Mouse (Mus musculus) forelimb bud, embryonic 11.5 days (tissue): ENCODE measurements at regions not wholly inside any gene's neighbourhood (a gene's known extent, or its start where the extent isn't known, plus 50 kb on each side); places are given as distances from the start of the nearest gene placed in this dataset.

Experiments used
- DNase-seq: peaks from one replicate; pipeline ENCODE4 v3.0.0-alpha.2; 2012; ENCODE audit warnings: low read depth, low spot score

DNA sequence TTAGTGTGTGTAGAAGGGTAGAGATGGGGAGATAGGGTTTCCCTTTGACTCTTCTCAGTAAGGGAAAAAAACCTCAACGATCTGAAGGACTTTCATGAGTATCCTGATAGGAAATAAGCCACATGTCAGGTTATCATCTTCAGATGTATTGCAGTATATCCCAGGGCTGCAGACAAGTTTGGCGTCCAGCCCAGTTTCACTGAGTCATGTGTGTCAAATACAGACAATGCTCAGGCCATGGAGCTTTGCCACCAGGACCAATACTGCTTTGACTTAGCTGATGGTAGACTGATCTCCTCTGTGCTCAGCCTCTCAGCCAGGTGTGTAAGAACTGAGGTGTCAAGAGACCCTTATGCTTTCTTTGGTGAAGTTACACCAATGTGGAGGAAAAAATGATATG is 62.9 kb downstream of the Cst10 start:
- DNase-seq: no peak

DNA sequence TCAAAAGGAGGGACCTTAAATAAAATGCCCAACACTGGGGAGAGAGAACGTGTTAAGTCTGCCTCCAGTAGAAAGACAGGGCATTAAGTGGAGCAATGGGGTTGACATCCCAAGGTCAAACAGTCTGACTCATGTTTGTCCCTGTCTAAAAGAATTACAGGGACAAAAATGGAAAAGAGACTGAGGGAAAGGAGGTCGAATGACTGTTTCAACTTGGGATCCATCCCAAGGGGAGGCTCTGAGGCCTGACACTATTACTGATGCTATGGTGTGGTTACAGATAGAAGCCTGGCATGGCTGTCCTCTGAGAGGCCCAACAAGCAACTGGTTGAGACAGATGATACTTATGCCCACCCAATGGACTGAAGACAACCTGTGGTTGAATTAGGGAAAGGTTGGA is 67.6 kb downstream of the Cst10 start:
- DNase-seq: no peak

DNA sequence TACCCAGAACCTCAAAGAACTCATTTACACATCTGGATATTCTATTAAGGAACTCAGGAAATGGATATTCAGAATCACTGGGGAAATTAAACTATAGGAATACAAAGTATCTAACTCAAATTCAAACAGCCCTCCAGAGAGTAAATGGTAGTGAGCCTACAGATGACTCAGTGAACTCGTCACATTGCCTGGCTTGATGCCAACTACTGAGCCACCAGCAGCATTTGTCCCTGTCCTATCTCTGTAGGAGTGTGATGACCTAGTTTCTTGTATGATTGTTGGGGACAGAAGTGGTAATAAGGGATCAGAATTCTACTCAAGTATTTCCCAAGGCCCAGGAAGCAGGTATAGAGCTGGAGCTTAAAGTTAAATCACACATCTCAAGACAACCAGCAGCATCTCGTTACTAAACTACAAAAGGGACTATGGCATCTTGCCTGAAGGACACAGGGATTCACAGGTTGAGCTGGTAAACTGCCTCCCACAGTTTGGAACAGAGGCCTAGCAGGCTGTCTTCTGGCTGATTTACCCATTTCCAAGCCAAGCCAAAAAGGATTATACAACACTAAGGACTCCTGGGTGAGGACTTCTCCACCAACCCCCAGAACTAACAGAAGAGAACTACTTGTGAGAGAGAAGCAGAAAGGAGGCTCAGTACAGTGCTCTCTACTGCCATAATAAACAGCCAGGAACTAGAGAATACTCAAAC is 88.6 kb downstream of the Cst10 start:
- DNase-seq: no peak

DNA sequence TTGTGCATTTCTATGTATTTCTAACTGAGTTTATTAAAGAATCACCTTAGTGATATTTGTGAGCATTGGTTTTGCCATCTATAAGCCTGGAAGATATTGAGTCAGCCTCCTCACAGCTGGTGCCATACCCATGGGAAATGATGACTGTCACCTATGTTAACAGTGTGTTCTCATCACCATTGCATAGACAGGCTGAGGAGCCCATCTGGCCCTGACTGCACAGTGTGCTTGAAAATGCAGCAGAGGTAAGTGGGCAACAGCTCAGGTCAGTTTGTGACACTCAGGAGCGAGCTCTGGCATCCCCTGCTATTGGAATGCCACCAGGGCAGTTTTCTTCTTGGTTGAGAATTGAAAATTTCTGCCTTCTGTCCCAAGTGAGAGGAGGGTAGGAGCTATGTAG is 108.0 kb downstream of the Cst10 start:
- DNase-seq: no peak

DNA sequence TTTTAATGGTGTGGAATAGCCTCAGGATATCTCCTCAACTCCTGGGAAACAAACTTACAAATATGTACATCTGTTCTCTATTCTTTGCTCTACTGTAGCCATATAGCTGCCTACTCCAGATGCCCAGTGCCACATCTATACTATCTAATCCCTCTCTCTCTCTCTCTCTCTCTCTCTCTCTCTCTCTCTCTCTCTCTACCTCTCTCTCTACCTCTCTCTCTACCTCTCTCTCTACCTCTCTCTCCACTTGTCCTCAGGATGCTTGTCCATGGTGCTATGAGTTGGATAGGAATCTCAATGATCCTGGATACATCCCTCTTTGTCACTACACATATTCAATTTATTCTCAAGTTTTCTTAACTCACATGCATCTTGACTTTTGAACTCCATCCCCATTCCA is 119.6 kb downstream of the Cst10 start:
- DNase-seq: no peak

DNA sequence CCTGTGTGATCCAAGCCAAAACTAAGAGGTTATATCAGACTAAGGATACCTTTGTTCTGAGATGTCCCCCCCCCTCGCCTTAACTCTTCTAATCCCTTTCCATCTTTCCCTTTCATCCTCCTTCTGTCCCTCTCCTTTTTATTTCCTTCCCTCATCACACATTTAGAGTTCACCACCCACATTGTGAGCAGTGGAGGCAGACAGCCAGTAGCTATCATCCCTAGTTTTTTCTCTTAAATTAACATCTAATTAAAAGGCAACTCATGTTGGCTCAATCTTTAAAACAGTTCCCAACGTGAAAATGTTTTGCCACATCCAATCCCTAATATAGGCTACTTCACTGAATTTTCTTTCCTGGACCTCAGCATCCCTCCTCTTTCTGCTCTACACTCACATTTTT is 138.0 kb downstream of the Cst10 start:
- DNase-seq: no peak

DNA sequence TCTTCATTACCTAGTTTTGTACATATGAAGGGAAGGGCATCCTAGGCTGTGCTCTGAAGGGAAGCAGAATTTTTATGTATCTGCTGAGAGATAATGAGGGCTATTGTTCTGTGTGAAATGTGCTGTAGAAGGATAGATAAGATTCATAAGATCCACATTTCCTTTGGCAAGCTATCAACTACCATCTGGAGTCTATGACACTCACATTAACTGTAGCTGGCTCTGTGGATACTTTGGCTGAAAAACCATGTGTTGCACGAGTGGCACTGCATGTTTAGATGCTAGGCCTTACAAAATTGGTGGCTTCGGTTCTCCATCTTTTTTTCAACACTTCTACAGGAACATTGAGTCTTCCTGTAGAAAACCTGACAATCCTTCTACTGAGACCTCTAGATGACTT is 140.9 kb downstream of the Cst10 start:
- no peak for DNase-seq

DNA sequence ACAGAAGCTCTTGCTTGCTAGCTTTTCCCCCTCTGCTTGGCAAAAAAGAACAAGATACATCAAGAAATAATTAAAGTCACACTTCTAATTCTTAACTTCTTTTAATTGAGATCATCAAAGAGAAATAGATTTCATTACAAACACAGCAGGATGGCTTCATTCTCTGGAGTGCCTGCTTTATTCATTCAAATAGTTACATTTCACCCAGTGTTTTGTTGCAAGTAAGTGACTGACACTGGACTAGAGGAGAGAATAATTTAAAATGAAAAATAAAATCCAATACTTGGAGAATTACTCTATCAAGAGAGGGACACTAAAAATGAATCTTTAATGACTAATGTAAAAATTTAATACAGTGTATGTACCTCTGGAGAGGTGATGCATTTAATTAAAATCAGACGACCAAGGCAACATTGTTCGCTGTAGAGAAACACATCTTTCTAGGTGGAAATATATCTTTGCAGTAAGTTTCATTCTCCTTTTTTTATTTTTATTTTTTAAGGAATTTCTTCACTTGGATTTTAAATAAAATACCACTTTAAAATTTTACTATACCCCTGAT is 141.9 kb downstream of the Cst10 start:
- DNase-seq: no peak

DNA sequence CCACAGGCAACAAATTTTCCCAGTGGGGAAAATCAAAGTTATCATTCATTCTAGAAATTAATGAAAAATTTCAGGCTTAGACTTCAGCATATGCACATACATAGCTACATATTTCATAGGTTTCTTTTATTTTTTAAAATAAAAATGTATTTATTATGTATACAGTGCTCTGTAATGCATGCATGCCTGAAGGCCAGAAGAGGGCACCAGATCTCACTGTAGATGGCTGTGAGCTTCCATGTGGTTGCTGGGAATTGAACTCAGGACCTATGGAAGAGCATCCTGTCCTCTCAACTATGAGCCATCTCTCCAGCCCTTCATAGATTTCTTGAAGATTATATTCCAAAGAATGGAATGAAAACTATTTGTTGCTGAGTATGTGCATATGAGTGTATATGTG is 150.4 kb downstream of the Cst10 start:
- no peak for DNase-seq

DNA sequence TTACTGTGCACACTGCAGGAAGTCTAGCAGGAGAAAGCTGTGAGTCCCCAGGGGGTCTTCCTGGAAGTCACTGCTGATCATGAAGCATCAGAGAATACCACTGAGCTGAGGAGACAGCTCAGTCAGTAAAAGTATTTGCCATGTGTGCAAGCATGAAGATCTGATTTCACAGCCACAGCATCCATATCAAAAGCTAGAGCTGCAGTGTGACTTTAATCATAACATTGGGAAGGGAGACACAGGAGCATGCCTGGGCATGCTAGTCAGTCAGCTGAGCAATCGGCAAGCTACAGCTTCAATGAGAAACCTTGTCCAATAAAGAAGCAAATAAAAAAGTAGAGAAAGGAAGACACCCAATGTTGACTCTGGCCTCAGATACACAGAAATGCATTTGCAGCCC is 168.9 kb downstream of the Cst10 start:
- no peak for DNase-seq

DNA sequence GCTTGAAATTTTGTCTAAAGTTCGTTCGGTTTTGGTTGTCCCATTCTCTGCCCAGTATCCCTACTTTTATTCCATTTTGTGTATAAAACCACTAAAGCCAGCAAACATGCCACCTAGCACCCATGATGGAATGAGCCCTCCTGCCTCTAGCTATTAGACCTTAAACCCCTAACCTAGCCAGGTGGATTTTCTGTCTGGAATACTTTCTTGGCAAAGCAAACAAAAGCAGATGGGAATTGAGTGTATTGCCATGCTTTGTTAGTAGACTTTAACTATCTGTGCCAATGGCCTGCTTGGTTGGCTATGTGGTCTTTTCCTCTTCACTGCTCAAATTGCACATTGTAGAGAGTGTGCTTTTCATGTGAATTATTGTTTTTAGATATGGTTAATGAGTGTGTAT is 197.7 kb downstream of the Cst10 start:
- DNase-seq: no peak

DNA sequence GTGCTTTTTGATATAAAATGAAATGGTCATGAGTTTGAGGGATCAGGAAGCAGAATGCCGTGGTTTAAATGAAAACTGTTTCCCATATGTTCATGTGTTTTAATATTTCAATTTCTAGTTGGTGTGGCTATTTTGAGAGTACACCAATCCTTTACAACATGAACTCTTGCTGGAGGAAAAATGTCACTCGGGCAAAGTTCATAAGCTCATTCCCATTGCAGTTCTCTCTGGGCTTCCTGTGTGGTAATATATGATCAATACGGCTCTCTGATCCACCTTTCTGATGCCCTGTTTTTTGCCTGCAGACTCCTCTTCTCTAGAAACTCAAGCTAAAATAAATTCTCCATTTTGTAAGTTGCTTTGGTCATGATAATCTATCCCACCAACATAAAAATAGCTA is 208.5 kb downstream of the Cst10 start:
- no peak for DNase-seq

DNA sequence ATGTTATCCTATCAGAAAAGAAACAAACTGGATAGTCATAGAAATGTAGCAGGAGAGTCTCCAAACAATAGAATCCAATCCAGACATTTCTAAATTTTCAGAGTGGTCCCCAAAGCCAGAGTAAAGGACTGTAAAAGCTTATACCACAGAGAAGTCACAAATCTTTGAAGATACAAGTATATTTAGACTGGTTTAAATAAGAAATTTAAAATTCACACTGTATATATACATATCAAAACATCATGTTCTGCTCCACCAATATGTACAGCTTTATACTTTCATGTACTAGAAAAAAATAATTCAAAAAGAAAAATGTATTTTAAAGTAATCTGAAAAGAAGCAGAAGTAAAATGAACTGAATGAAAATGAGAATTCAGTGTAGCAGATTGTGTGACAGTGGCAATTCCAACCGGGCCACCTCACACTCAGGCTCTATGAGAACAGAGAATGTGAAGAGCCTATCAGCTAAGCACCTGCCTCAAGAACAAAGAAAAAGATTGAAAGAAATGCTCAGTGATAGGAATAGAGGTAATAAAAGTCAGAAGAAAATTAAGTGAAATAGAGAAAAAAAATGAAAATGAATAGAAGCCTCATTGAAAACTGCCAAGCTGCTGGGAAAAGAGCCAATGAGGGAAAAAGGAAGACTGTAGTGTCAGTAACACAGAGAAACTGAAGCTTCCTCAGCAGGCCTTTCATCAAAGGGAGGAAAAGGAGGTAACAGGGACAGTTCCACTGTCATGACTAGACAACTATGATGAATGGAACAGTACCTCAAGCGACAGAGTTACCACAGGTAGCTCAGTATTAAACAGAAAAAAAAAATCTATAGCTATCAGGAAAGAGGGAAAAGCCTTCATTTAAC is 209.5 kb downstream of the Cst10 start:
- DNase-seq: no peak

DNA sequence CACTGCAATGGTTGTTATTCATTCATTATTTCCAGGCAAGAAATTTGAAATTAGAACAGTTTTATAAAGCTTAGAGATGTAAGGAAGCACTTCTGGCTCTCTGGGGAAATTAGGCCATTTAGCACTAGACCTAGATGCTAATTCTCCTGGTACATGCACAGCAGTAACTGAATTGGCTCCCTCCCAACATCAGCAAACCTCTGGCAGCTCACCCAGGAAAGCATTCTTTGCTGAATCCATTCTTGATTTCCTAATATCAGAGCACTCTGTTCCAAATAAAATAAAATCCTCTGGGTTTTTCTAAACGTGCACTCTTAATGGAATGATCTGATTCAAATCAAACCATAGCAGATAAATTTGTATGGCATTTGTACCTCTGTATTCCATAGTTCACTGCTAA is 203.4 kb upstream of the Syndig1 start:
- no peak for DNase-seq

DNA sequence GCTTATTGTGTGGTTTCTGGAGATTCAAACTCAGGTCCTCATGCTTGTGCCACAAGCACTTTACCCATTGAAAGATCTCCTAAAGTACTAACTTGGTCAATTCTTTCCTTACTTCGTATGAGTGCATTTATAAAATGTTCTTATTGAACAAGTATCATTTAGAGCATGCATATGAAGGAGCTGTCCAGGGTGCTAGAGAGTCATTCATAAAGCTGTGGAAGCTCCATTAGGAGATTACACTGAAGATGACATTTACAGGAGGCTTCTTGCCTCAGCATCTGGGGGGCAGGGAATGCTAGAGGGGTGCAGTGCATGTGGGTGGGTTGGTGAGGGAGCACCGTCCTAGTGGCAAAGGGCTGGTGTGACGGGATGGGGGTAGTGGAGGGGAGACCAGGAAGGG is 187.8 kb upstream of the Syndig1 start:
- peak; percentile 35 for DNase-seq

DNA sequence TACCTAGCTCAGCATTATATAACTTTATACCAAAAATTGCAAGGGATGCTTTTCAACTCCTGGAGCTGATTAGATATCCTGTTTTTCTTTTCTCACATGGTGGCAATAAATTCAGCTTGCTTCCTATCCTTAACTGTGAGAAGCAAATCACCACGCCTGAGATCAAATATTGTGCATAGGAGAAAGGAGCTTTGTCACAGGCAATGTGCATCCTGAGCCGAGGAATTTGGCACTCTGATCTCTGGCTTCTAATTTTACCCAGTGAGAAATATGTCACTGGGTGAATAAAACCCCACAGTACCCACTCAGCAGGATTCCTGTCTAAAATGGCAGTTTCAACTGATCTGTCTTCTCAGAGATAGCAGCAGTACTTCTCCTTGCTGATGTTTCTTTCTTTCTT is 177.2 kb upstream of the Syndig1 start:
- DNase-seq: no peak

DNA sequence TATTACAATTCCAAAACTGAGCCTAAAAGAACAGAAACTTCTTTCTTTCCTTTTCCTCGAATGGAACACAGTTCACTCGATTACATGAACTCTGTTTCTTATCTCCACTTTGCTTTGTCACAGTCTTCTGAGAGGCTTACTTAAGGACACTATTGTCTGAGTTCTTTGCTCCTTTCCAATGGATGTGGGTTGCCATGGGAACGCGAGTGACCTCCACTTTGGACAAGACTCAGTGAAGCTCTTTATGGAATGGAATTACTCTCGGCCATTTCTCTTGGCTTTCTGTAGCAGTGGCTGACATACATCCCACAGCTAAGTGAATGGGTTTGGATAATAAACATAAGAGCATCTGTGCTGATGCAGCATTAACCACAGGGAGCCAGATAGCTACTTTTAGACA is 167.9 kb upstream of the Syndig1 start:
- no peak for DNase-seq

DNA sequence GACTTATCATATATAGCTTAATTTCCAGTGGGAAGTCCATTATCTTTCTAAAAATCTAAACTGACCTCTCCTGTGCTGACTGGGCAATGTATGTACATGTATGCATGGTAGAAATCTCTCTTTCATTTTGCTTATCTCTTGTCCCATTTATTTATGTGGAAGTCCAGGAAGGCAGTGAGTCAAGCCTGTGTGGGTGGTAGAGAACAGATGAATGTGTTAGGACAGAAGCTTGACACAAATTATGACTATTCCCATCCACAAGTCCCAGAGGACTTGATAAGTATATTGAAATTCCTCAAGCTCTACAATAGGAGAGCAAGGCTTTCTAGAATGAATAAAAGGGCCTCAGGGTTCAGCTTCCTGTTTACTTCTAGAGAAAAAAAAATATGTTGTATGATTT is 164.6 kb upstream of the Syndig1 start:
- DNase-seq: no peak

DNA sequence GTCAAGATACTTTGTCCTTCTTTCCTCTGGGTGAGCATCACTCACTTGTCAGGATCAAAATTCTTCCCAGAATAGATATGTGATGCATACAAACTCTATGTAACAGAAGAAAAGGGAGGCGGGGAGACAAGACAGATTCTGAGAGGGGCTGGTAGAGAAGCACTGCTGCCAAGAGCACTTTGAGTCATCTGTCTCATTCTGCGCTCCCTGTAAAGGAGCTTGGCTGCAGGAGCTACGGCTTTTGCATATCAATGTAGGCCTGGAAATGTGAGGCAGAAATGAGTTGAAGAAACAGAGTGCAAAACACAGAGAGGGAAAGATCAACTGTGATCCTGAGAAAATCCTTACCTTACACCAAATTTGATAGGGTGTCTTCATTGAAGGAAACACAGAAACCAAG is 162.6 kb upstream of the Syndig1 start:
- no peak for DNase-seq

DNA sequence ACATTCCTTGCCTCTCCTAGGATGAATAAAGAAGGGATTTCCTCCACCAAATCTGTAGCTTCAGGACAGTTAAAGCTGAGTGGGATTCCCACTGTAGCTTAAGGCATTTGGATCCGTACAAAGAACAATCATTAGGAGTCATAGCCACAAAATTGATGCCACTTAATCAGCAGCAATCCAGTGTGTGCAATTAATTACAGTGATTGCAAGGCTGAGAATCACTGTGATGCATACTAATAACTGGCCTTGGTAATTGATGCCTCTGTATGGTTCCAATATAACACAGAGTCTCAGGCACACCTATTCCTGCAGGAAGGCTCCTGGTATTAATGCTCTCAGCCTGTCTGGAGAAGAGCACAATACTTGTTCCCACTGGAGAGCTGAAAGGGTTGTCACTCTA is 157.1 kb upstream of the Syndig1 start:
- no peak for DNase-seq

DNA sequence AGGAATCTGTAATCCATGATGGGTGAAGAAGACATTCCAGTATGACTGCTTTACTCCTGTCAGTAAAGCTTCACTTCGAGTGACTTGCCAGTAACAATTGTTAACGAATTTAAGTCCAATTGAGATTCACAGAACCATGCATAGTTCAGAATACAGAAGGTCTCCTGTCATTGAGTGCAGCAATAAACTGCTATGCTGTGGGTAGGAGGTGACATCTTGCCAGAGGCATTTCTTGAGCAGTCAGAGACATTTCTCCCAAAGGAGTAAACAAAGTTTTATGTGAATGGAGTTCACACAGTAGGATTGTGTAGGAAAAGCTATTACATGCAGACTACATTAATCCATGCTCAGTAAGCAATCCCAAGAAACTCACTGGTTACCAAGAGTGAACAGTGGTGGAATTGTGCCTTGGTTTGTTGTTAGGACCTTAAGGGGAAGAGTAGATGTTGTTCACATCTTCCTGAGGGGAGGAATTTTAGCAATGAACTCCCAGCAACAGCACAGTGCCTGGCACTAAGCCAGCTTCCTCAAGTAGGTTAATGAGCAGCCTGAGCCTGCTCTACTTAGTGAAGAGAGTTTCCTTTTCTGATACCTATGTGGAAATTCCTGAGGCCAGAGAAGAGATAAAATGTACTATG is 149.1 kb upstream of the Syndig1 start:
- no peak for DNase-seq

DNA sequence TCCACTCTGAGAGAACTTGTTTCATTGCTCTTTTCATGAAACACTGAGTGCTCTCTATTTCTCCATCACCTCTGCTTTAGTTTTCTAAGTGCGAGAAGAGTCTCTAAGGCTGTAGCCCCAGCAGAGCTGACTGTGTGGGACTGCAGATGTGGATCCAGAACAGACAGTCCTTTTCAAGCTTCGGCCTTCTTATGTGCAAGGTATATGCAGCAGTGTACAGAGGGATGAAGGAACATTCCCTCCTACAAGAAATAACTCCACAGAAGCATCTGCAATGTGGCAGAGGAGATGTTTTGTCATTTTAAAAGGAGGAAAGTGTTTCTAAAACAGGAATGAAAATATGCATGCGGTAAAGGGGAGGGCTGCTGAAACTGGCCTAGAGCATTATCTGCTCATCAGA is 106.7 kb upstream of the Syndig1 start:
- no peak for DNase-seq

DNA sequence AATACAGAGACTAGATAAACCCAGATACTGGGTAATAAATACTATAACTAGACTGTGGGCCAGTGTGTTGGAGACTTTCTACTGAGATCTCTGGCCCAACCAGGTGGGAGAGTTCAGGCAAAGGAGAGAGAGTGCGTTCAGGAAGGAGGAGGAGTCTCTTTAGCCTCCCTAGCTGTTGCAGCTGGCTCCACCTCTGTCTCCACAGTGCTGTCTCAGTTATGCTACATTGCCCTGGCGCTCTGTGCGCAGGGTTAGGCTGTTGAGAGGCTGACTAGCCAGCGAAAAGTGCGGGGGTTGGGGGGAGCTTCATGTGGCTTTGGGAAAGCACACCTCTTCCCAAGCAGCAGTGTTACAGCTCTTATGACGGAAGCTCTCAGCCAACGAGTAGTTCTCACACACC is 104.7 kb upstream of the Syndig1 start:
- DNase-seq: peak; percentile 0
